Mouse (Mus musculus) myocyte (in vitro differentiated cells): Measurements from ENCODE around the gene Ppp1r21. TPM values are rescaled to one million over a fixed set of nuclear protein-coding genes. Genes with fewer than 3 reads are reported as not detected.

Experiments used
- H3K27me3 ChIP-seq: one replicate; pipeline ENCODE4 v1.6.1; 2011; ENCODE audit not compliant: control insufficient read depth, insufficient read depth, insufficient read length
- H3K36me3 ChIP-seq: one replicate; pipeline ENCODE4 v1.6.1; 2011; ENCODE audit not compliant: control insufficient read depth, insufficient read depth
- H3K4me2 ChIP-seq: one replicate; pipeline ENCODE4 v1.6.1; 2011; ENCODE audit warnings: low read depth, control low read depth
- H3K4me3 ChIP-seq: one replicate; pipeline ENCODE4 v1.5.1; 2011; ENCODE audit warnings: mild to moderate bottlenecking, control low read depth, moderate library complexity
- H3K79me2 ChIP-seq: one replicate; pipeline ENCODE4 v1.6.1; 2011; ENCODE audit not compliant: control insufficient read depth, insufficient read depth
- H3ac ChIP-seq: one replicate; pipeline ENCODE4 v1.6.1; 2011; ENCODE audit not compliant: control insufficient read depth, insufficient read length
- E2F4 ChIP-seq: IDR thresholded peaks from one replicate; pipeline ENCODE4 v1.6.1; 2011; ENCODE audit warnings: mild to moderate bottlenecking, control low read depth, moderate library complexity; ENCODE audit not compliant: insufficient read depth
- MAX ChIP-seq: IDR thresholded peaks from one replicate; pipeline ENCODE4 v1.6.1; 2011; ENCODE audit warnings: low read depth, mild to moderate bottlenecking, control low read depth
- MYOD1 ChIP-seq, 3 experiments: IDR thresholded peaks; one replicate each; pipeline ENCODE4 v1.6.1; 2011; ENCODE audit warnings: control low read depth in 2 of 3, low read depth in 2 of 3, mild to moderate bottlenecking in 2 of 3, moderate library complexity in 1 of 3; ENCODE audit not compliant: insufficient read length in 2 of 3, control insufficient read depth in 1 of 3
- MYOG ChIP-seq, 3 experiments: IDR thresholded peaks; one replicate each; pipeline ENCODE4 v1.6.1; 2011; ENCODE audit warnings: control low read depth in 2 of 3, low read depth in 2 of 3, mild to moderate bottlenecking in 2 of 3; ENCODE audit not compliant: insufficient read length in 2 of 3, control insufficient read depth in 1 of 3, insufficient read depth in 1 of 3
- REST ChIP-seq: IDR thresholded peaks from one replicate; pipeline ENCODE4 v1.6.1; 2011; ENCODE audit warnings: mild to moderate bottlenecking, control low read depth, moderate library complexity; ENCODE audit not compliant: insufficient read depth, insufficient read length
- SRF ChIP-seq: IDR thresholded peaks from one replicate; pipeline ENCODE4 v1.6.1; 2011; ENCODE audit warnings: low read depth; ENCODE audit not compliant: control insufficient read depth, insufficient read length
- TCF12 ChIP-seq: IDR thresholded peaks from one replicate; pipeline ENCODE4 v1.6.1; 2011; ENCODE audit warnings: mild to moderate bottlenecking, control low read depth; ENCODE audit not compliant: poor library complexity, insufficient read depth, severe bottlenecking
- TCF3 ChIP-seq: IDR thresholded peaks from one replicate; pipeline ENCODE4 v1.6.1; 2011; ENCODE audit warnings: low read depth, control low read depth; ENCODE audit not compliant: insufficient read length
- USF1 ChIP-seq: IDR thresholded peaks from one replicate; pipeline ENCODE4 v1.6.1; 2011; ENCODE audit warnings: low read depth, mild to moderate bottlenecking, control low read depth, moderate library complexity
- polyA plus RNA-seq: library from polyadenylated mRNA; unstranded; fragments of >200 nt; fragmentation: generic; extraction: Trizol; gene quantifications from one replicate; pipeline ENCODE4 v1.2.1, GENCODE M21; 2012; ENCODE audit warnings: missing spikeins

Gene Ppp1r21
- polyA plus RNA-seq, 1 experiment: 11.5 TPM

- peaks cover 54% of the 10 kb centered on the region for H3K79me2 ChIP-seq
These were observed 106.7 kb downstream of the Ppp1r21 start for GRCm38 (mm10) chr17:88636587-88636986.

More at GRCm38 (mm10) chr17:88636587-88636986, 106.7 kb downstream of the Ppp1r21 start:
- Histone ChIP-seq H3K4me2 (no peak overlapping the region), H3K36me3 (peaks cover 11% of the 10 kb centered on the region), H3ac (no peak overlapping the region), H3K4me3 (no peak overlapping the region), H3K27me3 (no peaks in the 10 kb centered on the region)
- TF ChIP-seq REST: no peak
- no peak for TF ChIP-seq TCF12
- TF ChIP-seq SRF: no peak
- TF ChIP-seq MAX: no peak
- TF ChIP-seq MYOD1 (IDR thresholded peaks at IDR 0.05; ENCODE audit: control insufficient read depth in 1 of 3, insufficient read length in 2 of 3, low read depth in 2 of 3): no peak
- no peak for TF ChIP-seq USF1
- no peak for TF ChIP-seq MYOG (IDR thresholded peaks at IDR 0.05; ENCODE audit: control insufficient read depth in 1 of 3, insufficient read depth in 1 of 3, insufficient read length in 2 of 3, low read depth in 2 of 3)
- TF ChIP-seq TCF3: no peak
- no peak for TF ChIP-seq E2F4

Other genes with a start within 250 kb of the Ppp1r21 start
- gene Foxn2, start 89.4 kb upstream of the Ppp1r21 start, polyA plus RNA-seq: 4.3 TPM
- gene Ston1, start 67.6 kb downstream of the Ppp1r21 start, polyA plus RNA-seq: 16.6 TPM
- not detected for gene Gtf2a1l, start 138.5 kb downstream of the Ppp1r21 start, polyA plus RNA-seq